32 mouse cellular contexts compared by ENCODE assay signal in the genomic region with DNA sequence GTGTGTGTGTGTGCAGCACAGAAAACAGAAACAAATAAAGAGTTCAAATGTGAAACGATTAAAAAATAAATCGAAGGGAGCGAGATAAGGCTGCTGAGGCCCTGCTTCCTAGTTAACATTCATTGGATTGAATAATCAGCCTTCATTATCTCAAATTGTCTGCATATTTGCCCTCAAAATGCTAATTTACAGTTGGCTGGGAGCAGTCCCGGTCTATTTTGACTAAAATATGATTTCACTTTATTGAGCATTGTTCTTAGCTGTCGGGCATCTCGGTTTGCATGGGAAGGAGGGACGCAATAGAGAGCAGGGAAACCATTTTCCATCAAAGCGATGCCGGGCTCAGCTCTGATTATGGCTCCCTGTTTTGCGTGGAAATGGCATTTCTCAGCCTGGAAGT. TPM values are rescaled to one million over a fixed set of nuclear protein-coding genes. Genes with fewer than 3 reads are reported as not detected.
DNase-seq lines count a peak whose midpoint lies in the region; ATAC-seq and TF ChIP-seq lines count a peak whose summit lies in the region.
"Had no signal": no experiment of that assay in that cellular context is flagged by ENCODE, and none has a peak within 500 bp of the region (broad histone marks: within the 10 kb centered on the region; RNA-seq: fewer than 3 reads in every experiment).

No protein-coding gene starts in this region.

- H3K9ac ChIP-seq in heart, postnatal 0 days (replicated peaks; ENCODE audit: low read depth, low read length), result no peak overlapping the region
- H3K9ac ChIP-seq in heart, embryonic 12.5 days, result no peak overlapping the region
- no peak overlapping the region for H3K9ac ChIP-seq in neural tube, embryonic 15.5 days (replicated peaks)
- H3K9ac ChIP-seq in forebrain, postnatal 0 days, result no peak overlapping the region
- no peak overlapping the region for H3K9ac ChIP-seq in midbrain, embryonic 16.5 days (ENCODE audit: low read depth, low read length)
- H3K9ac ChIP-seq: hindbrain, embryonic 12.5 days; intestine, embryonic 15.5 days; limb, embryonic 13.5 days; liver, embryonic 13.5 days; lung, embryonic 14.5 days; neural tube, embryonic 13.5 days had no signal

- H3K9me3 ChIP-seq in heart, postnatal 0 days (replicated peaks; ENCODE audit: control insufficient read depth, low read length), result no peaks in the 10 kb centered on the region
- H3K9me3 ChIP-seq in heart, embryonic 12.5 days (replicated peaks), result no peaks in the 10 kb centered on the region
- H3K9me3 ChIP-seq in neural tube, embryonic 15.5 days (replicated peaks), result no peaks in the 10 kb centered on the region
- H3K9me3 ChIP-seq in forebrain, postnatal 0 days (ENCODE audit: low read length), result no peaks in the 10 kb centered on the region
- H3K9me3 ChIP-seq in midbrain, embryonic 16.5 days (replicated peaks; ENCODE audit: control insufficient read depth, low read length, poor library complexity, severe bottlenecking), result no peaks in the 10 kb centered on the region
- H3K9me3 ChIP-seq: embryonic facial prominence, embryonic 10.5 days; heart, embryonic 10.5 days; hindbrain, embryonic 12.5 days; intestine, embryonic 15.5 days; limb, embryonic 13.5 days; liver, embryonic 13.5 days; megakaryocyte, embryonic 14.5 days; neural tube, embryonic 13.5 days had no signal

- WGBS in heart, postnatal 0 days, result 72% methylated on average over 10 of the region's 10 CpGs
- 75% methylated on average over 10 of the region's 10 CpGs for WGBS in heart, embryonic 12.5 days
- 60% methylated on average over 10 of the region's 10 CpGs for WGBS in neural tube, embryonic 15.5 days
- WGBS in forebrain, postnatal 0 days, result 31% methylated on average over 10 of the region's 10 CpGs
- WGBS in midbrain, embryonic 16.5 days, result 54% methylated on average over 10 of the region's 10 CpGs

- no peak overlapping the region for H3K4me3 ChIP-seq in heart, postnatal 0 days (ENCODE audit: low read depth, low read length)
- no peak overlapping the region for H3K4me3 ChIP-seq in heart, embryonic 12.5 days
- H3K4me3 ChIP-seq in neural tube, embryonic 15.5 days (replicated peaks), result no peak overlapping the region
- H3K4me3 ChIP-seq in forebrain, postnatal 0 days (ENCODE audit: low read depth, low read length), result no peak overlapping the region
- no peak overlapping the region for H3K4me3 ChIP-seq in midbrain, embryonic 16.5 days (ENCODE audit: low read depth, low read length)
- H3K4me3 ChIP-seq: embryonic facial prominence, embryonic 10.5 days; heart, embryonic 10.5 days; hindbrain, embryonic 12.5 days; intestine, embryonic 15.5 days; limb, embryonic 13.5 days; liver, embryonic 13.5 days; megakaryocyte, embryonic 14.5 days; neural tube, embryonic 13.5 days had no signal

- H3K4me2 ChIP-seq in heart, postnatal 0 days (ENCODE audit: low read depth, low read length), result no peak overlapping the region
- no peak overlapping the region for H3K4me2 ChIP-seq in heart, embryonic 12.5 days
- no peak overlapping the region for H3K4me2 ChIP-seq in neural tube, embryonic 15.5 days
- no peak overlapping the region for H3K4me2 ChIP-seq in forebrain, postnatal 0 days (ENCODE audit: low read depth)
- H3K4me2 ChIP-seq in midbrain, embryonic 16.5 days (ENCODE audit: low read length), result no peak overlapping the region
- H3K4me2 ChIP-seq: hindbrain, embryonic 12.5 days; intestine, embryonic 15.5 days; limb, embryonic 13.5 days; liver, embryonic 13.5 days; lung, embryonic 14.5 days; neural tube, embryonic 13.5 days had no signal

- no peak for TF ChIP-seq CTCF in heart, postnatal 0 days (IDR thresholded peaks at IDR 0.05; ENCODE audit: low read depth)
- no peak for TF ChIP-seq CTCF in forebrain, postnatal 0 days (IDR thresholded peaks at IDR 0.05; ENCODE audit: low read depth)

- no peak for DNase-seq in heart, postnatal 0 days (ENCODE audit: low spot score)
- DNase-seq in neural tube, embryonic 10.5 days (ENCODE audit: extremely low spot score, low spot score), result no peak
- DNase-seq in forebrain, postnatal 0 days, result peak; percentile 58
- DNase-seq in cerebellum, adult 9-11 months, result no peak
- DNase-seq: adrenal gland, postnatal 10 days; B cell, adult 2 months; cerebellum, adult 9-10 months; kidney, postnatal 25 days; liver, embryonic 13.5 days; lung, embryonic 14.5 days; thymus, postnatal 14 days had no signal

- H3K27me3 ChIP-seq in heart, postnatal 0 days (ENCODE audit: control insufficient read depth, insufficient read depth, low read length), result peaks cover 11% of the 10 kb centered on the region
- H3K27me3 ChIP-seq in heart, embryonic 12.5 days (replicated peaks), result peaks cover 29% of the 10 kb centered on the region
- H3K27me3 ChIP-seq in neural tube, embryonic 15.5 days (replicated peaks), result peaks cover 17% of the 10 kb centered on the region
- peaks cover 6% of the 10 kb centered on the region; the same call in 1 of the 2 replicates for H3K27me3 ChIP-seq in forebrain, postnatal 0 days (ENCODE audit: insufficient read depth, low read length)
- H3K27me3 ChIP-seq in midbrain, embryonic 16.5 days (ENCODE audit: control insufficient read depth, insufficient read depth, low read depth, low read length), result no peaks in the 10 kb centered on the region

- no peak for TF ChIP-seq EP300 in heart, postnatal 0 days (IDR thresholded peaks at IDR 0.05; ENCODE audit: low read depth)

- no peaks in the 10 kb centered on the region for H3K4me1 ChIP-seq in heart, postnatal 0 days (ENCODE audit: control insufficient read depth, insufficient read depth)
- H3K4me1 ChIP-seq in heart, embryonic 12.5 days (replicated peaks), result no peaks in the 10 kb centered on the region
- H3K4me1 ChIP-seq in neural tube, embryonic 15.5 days, result peaks cover 5% of the 10 kb centered on the region; the same call in 1 of the 2 replicates
- H3K4me1 ChIP-seq in forebrain, postnatal 0 days (ENCODE audit: insufficient read depth), result no peaks in the 10 kb centered on the region
- H3K4me1 ChIP-seq in midbrain, embryonic 16.5 days (ENCODE audit: control insufficient read depth, insufficient read depth, low read length), result no peaks in the 10 kb centered on the region
- H3K4me1 ChIP-seq: heart, embryonic 10.5 days; intestine, embryonic 15.5 days; limb, embryonic 13.5 days; liver, embryonic 13.5 days; megakaryocyte, embryonic 14.5 days; neural tube, embryonic 13.5 days had no signal

- no peaks in the 10 kb centered on the region for H3K36me3 ChIP-seq in heart, postnatal 0 days (replicated peaks; ENCODE audit: control insufficient read depth, insufficient read depth, low read length)
- no peaks in the 10 kb centered on the region for H3K36me3 ChIP-seq in heart, embryonic 12.5 days
- no peaks in the 10 kb centered on the region for H3K36me3 ChIP-seq in neural tube, embryonic 15.5 days
- H3K36me3 ChIP-seq in forebrain, postnatal 0 days (ENCODE audit: insufficient read depth), result no peaks in the 10 kb centered on the region
- no peaks in the 10 kb centered on the region for H3K36me3 ChIP-seq in midbrain, embryonic 16.5 days (ENCODE audit: control insufficient read depth, insufficient read depth, low read length)
- H3K36me3 ChIP-seq: embryonic facial prominence, embryonic 10.5 days; heart, embryonic 10.5 days; hindbrain, embryonic 12.5 days; intestine, embryonic 15.5 days; limb, embryonic 13.5 days; liver, embryonic 13.5 days; neural tube, embryonic 13.5 days had no signal

- H3K27ac ChIP-seq in heart, postnatal 0 days (ENCODE audit: low read depth), result peak overlapping the region; percentile 65
- H3K27ac ChIP-seq in heart, embryonic 12.5 days (ENCODE audit: poor library complexity, severe bottlenecking), result no peak overlapping the region
- peak overlapping the region; percentile 41; the same call in 1 of the 2 replicates for H3K27ac ChIP-seq in neural tube, embryonic 15.5 days (replicated peaks)
- peak overlapping the region; percentile 31; the same call in 1 of the 2 replicates for H3K27ac ChIP-seq in forebrain, postnatal 0 days (ENCODE audit: low read depth, low read length)
- H3K27ac ChIP-seq in midbrain, embryonic 16.5 days (ENCODE audit: low read length), result peak overlapping the region; percentile 71
- H3K27ac ChIP-seq: embryonic facial prominence, embryonic 10.5 days; heart, embryonic 10.5 days; hindbrain, embryonic 12.5 days; intestine, embryonic 15.5 days; limb, embryonic 13.5 days; liver, embryonic 13.5 days; neural tube, embryonic 13.5 days had no signal

- ATAC-seq in heart, postnatal 0 days (ENCODE audit: insufficient read depth, low read depth), result no peak
- ATAC-seq in heart, embryonic 12.5 days (ENCODE audit: insufficient number of reproducible peaks, low FRiP score), result no peak
- ATAC-seq in neural tube, embryonic 15.5 days (ENCODE audit: low FRiP score), result no peak
- ATAC-seq in forebrain, postnatal 0 days, result peak; percentile 66
- peak; percentile 54; the same call in 1 of the 2 replicates for ATAC-seq in midbrain, embryonic 16.5 days
- no peak for ATAC-seq in erythroblast, adult 5-6 weeks (replicated peaks; ENCODE audit: low FRiP score, poor library complexity, severe bottlenecking)
- ATAC-seq: activated CD4-positive, CD25-positive, alpha-beta regulatory T cell, adult 4 months; intestine, embryonic 15.5 days had no signal

RNA-seq across cellular contexts. Expression of a gene that starts 20.6 kb away (rescaled TPM):
- not detected in 2 replicates for total RNA-seq in heart, postnatal 0 days (2014; rRNA removed; ENCODE audit: low replicate concordance)
- not detected in 2 replicates for polyA plus RNA-seq in heart, postnatal 0 days (2015; fragmentation: Nextera tagmentation; extraction: Ambion mirVana)
- not detected in 2 replicates for polyA plus RNA-seq in heart, embryonic 12.5 days (2016; fragmentation: Nextera tagmentation; extraction: Ambion mirVana)
- not detected in 2 replicates for polyA plus RNA-seq in neural tube, embryonic 15.5 days (2015; fragmentation: Nextera tagmentation; extraction: Ambion mirVana)
- total RNA-seq in forebrain, postnatal 0 days (2014; rRNA removed), result not detected in 2 replicates
- not detected in 2 replicates for polyA plus RNA-seq in forebrain, postnatal 0 days (2015; fragmentation: Nextera tagmentation; extraction: Ambion mirVana)
- polyA plus RNA-seq in midbrain, embryonic 16.5 days (2015; fragmentation: Nextera tagmentation; extraction: Ambion mirVana), result not detected in 2 replicates
- total RNA-seq in erythroblast, adult 5-6 weeks (2015; ENCODE audit: low replicate concordance), result not detected in 2 replicates
- not detected in 2 replicates for total RNA-seq in erythroblast, adult 5-6 weeks (2017; ENCODE audit: low replicate concordance)
- total RNA-seq: adrenal gland, postnatal 10 days; common myeloid progenitor, adult 5-6 weeks; gastrocnemius, postnatal 4 days; heart, postnatal 10 days; left cerebral cortex, adult 18-20 months; left cerebral cortex, postnatal 25 days; MEL had no signal
- polyA plus RNA-seq: activated CD4-positive, CD25-positive, alpha-beta regulatory T cell, adult 4 months; embryonic facial prominence, embryonic 10.5 days; heart, embryonic 10.5 days; hindbrain, embryonic 12.5 days; intestine, embryonic 15.5 days; kidney, embryonic 14.5 days; limb, embryonic 13.5 days; liver, embryonic 13.5 days; neural tube, embryonic 13.5 days; spleen, adult 2 months; stomach, embryonic 14.5 days had no signal

RNA-seq across cellular contexts. Expression of a gene that starts 28.6 kb away (rescaled TPM):
- 86.7 and 91.3 TPM in 2 replicates for total RNA-seq in heart, postnatal 0 days (2014; rRNA removed; ENCODE audit: low replicate concordance)
- 35.3 and 38.2 TPM in 2 replicates for polyA plus RNA-seq in heart, postnatal 0 days (2015; fragmentation: Nextera tagmentation; extraction: Ambion mirVana)
- polyA plus RNA-seq in heart, embryonic 12.5 days (2016; fragmentation: Nextera tagmentation; extraction: Ambion mirVana), result 42.0 and 42.6 TPM in 2 replicates
- polyA plus RNA-seq in neural tube, embryonic 15.5 days (2015; fragmentation: Nextera tagmentation; extraction: Ambion mirVana), result 22.5 and 24.3 TPM in 2 replicates
- total RNA-seq in forebrain, postnatal 0 days (2014; rRNA removed), result 31.8 and 41.2 TPM in 2 replicates
- polyA plus RNA-seq in forebrain, postnatal 0 days (2015; fragmentation: Nextera tagmentation; extraction: Ambion mirVana), result 17.2 and 19.8 TPM in 2 replicates
- 20.2 and 21.1 TPM in 2 replicates for polyA plus RNA-seq in midbrain, embryonic 16.5 days (2015; fragmentation: Nextera tagmentation; extraction: Ambion mirVana)
- 0.19 and 0.21 TPM in 2 replicates for total RNA-seq in erythroblast, adult 5-6 weeks (2015; ENCODE audit: low replicate concordance)
- total RNA-seq in erythroblast, adult 5-6 weeks (2017; ENCODE audit: low replicate concordance), result 0.51 and 2.6 TPM in 2 replicates

RNA-seq across cellular contexts. Expression of a gene that starts 28.8 kb away (rescaled TPM):
- 15.0 and 22.7 TPM in 2 replicates for total RNA-seq in heart, postnatal 0 days (2014; rRNA removed; ENCODE audit: low replicate concordance)
- polyA plus RNA-seq in heart, postnatal 0 days (2015; fragmentation: Nextera tagmentation; extraction: Ambion mirVana), result 13.1 and 16.0 TPM in 2 replicates
- 41.3 and 46.1 TPM in 2 replicates for polyA plus RNA-seq in heart, embryonic 12.5 days (2016; fragmentation: Nextera tagmentation; extraction: Ambion mirVana)
- polyA plus RNA-seq in neural tube, embryonic 15.5 days (2015; fragmentation: Nextera tagmentation; extraction: Ambion mirVana), result 75.6 and 79.1 TPM in 2 replicates
- total RNA-seq in forebrain, postnatal 0 days (2014; rRNA removed), result 63.2 and 65.8 TPM in 2 replicates
- polyA plus RNA-seq in forebrain, postnatal 0 days (2015; fragmentation: Nextera tagmentation; extraction: Ambion mirVana), result 49.3 and 61.7 TPM in 2 replicates
- polyA plus RNA-seq in midbrain, embryonic 16.5 days (2015; fragmentation: Nextera tagmentation; extraction: Ambion mirVana), result 73.3 and 78.2 TPM in 2 replicates
- total RNA-seq in erythroblast, adult 5-6 weeks (2015; ENCODE audit: low replicate concordance), result 1.5 TPM in 2 replicates
- 4.0 and 14.1 TPM in 2 replicates for total RNA-seq in erythroblast, adult 5-6 weeks (2017; ENCODE audit: low replicate concordance)

RNA-seq across cellular contexts. Expression of a gene that starts 48.3 kb away (rescaled TPM):
- 137 and 138 TPM in 2 replicates for total RNA-seq in heart, postnatal 0 days (2014; rRNA removed; ENCODE audit: low replicate concordance)
- polyA plus RNA-seq in heart, postnatal 0 days (2015; fragmentation: Nextera tagmentation; extraction: Ambion mirVana), result 243 and 246 TPM in 2 replicates
- 393 and 395 TPM in 2 replicates for polyA plus RNA-seq in heart, embryonic 12.5 days (2016; fragmentation: Nextera tagmentation; extraction: Ambion mirVana)
- 559 and 582 TPM in 2 replicates for polyA plus RNA-seq in neural tube, embryonic 15.5 days (2015; fragmentation: Nextera tagmentation; extraction: Ambion mirVana)
- 273 and 320 TPM in 2 replicates for total RNA-seq in forebrain, postnatal 0 days (2014; rRNA removed)
- 552 and 579 TPM in 2 replicates for polyA plus RNA-seq in forebrain, postnatal 0 days (2015; fragmentation: Nextera tagmentation; extraction: Ambion mirVana)
- polyA plus RNA-seq in midbrain, embryonic 16.5 days (2015; fragmentation: Nextera tagmentation; extraction: Ambion mirVana), result 573 and 593 TPM in 2 replicates
- total RNA-seq in erythroblast, adult 5-6 weeks (2015; ENCODE audit: low replicate concordance), result 91.3 and 115 TPM in 2 replicates
- 95.1 and 135 TPM in 2 replicates for total RNA-seq in erythroblast, adult 5-6 weeks (2017; ENCODE audit: low replicate concordance)

RNA-seq across cellular contexts. Expression of a gene that starts 48.7 kb away (rescaled TPM):
- total RNA-seq in heart, postnatal 0 days (2014; rRNA removed; ENCODE audit: low replicate concordance), result 14.7 and 20.4 TPM in 2 replicates
- polyA plus RNA-seq in heart, postnatal 0 days (2015; fragmentation: Nextera tagmentation; extraction: Ambion mirVana), result 33.9 and 35.9 TPM in 2 replicates
- polyA plus RNA-seq in heart, embryonic 12.5 days (2016; fragmentation: Nextera tagmentation; extraction: Ambion mirVana), result 35.5 and 37.1 TPM in 2 replicates
- 27.4 and 32.7 TPM in 2 replicates for polyA plus RNA-seq in neural tube, embryonic 15.5 days (2015; fragmentation: Nextera tagmentation; extraction: Ambion mirVana)
- 7.1 and 15.2 TPM in 2 replicates for total RNA-seq in forebrain, postnatal 0 days (2014; rRNA removed)
- 31.3 and 36.4 TPM in 2 replicates for polyA plus RNA-seq in forebrain, postnatal 0 days (2015; fragmentation: Nextera tagmentation; extraction: Ambion mirVana)
- 19.8 and 24.7 TPM in 2 replicates for polyA plus RNA-seq in midbrain, embryonic 16.5 days (2015; fragmentation: Nextera tagmentation; extraction: Ambion mirVana)
- total RNA-seq in erythroblast, adult 5-6 weeks (2015; ENCODE audit: low replicate concordance), result 13.8 TPM in 2 replicates
- 5.7 and 8.1 TPM in 2 replicates for total RNA-seq in erythroblast, adult 5-6 weeks (2017; ENCODE audit: low replicate concordance)

Comparison
In these comparisons a context has a peak if more than half of its experiments do, and no peak if none do; other contexts are left out.
1. ATAC-seq: peak in forebrain, postnatal 0 days (single experiment) and midbrain, embryonic 16.5 days (single experiment); none in heart, postnatal 0 days (single experiment), heart, embryonic 12.5 days (single experiment), neural tube, embryonic 15.5 days (single experiment) and erythroblast, adult 5-6 weeks (single experiment).